Comparison of ENCODE assay signal across 16 mouse cellular contexts in genomic region chr1:191741635-191742034, GRCm38 (mm10).
"Had no signal": no experiment of that assay in that cellular context is flagged by ENCODE, and none has a peak within 500 bp of the region (broad histone marks: within the 10 kb centered on the region; RNA-seq: fewer than 3 reads in every experiment).

No protein-coding gene starts in this region.

- H3K9me3 ChIP-seq: hindbrain, embryonic 15.5 days; liver, embryonic 13.5 days; midbrain, embryonic 10.5 days; neural tube, embryonic 15.5 days; stomach, embryonic 15.5 days had no signal

- H3K36me3 ChIP-seq: liver, embryonic 13.5 days; neural tube, embryonic 15.5 days; stomach, embryonic 15.5 days had no signal

- H3K4me1 ChIP-seq: hindbrain, embryonic 15.5 days; midbrain, embryonic 10.5 days; neural tube, embryonic 15.5 days; stomach, embryonic 15.5 days had no signal

- H3K27ac ChIP-seq: hindbrain, embryonic 15.5 days; limb, embryonic 13.5 days; liver, embryonic 13.5 days; midbrain, embryonic 10.5 days; neural tube, embryonic 15.5 days; stomach, embryonic 15.5 days had no signal

- H3K4me2 ChIP-seq: hindbrain, embryonic 15.5 days; limb, embryonic 13.5 days; liver, embryonic 13.5 days; lung, embryonic 14.5 days; neural tube, embryonic 15.5 days; stomach, embryonic 15.5 days had no signal

- H3K27me3 ChIP-seq: hindbrain, embryonic 15.5 days; limb, embryonic 13.5 days; liver, embryonic 13.5 days; neural tube, embryonic 15.5 days; stomach, embryonic 15.5 days had no signal

- H3K9ac ChIP-seq: hindbrain, embryonic 15.5 days; limb, embryonic 13.5 days; liver, embryonic 13.5 days; lung, embryonic 14.5 days; neural tube, embryonic 15.5 days; stomach, embryonic 15.5 days had no signal

- H3K4me3 ChIP-seq: hindbrain, embryonic 15.5 days; limb, embryonic 13.5 days; liver, embryonic 13.5 days; midbrain, embryonic 10.5 days; myocyte; neural tube, embryonic 15.5 days; stomach, embryonic 15.5 days had no signal

- DNase-seq: left cerebral cortex, postnatal 4 days; liver, embryonic 13.5 days; lung, embryonic 14.5 days; lung, postnatal 10 days; lung, postnatal 4 days; midbrain, embryonic 14.5 days; right cerebral cortex, adult 18-20 months; right cerebral cortex, postnatal 25 days; thymus, adult 2 months; thymus, postnatal 25 days had no signal
